Mouse (Mus musculus): Measurements from ENCODE around the gene Usp22. TPM values are rescaled to one million over a fixed set of nuclear protein-coding genes. Genes with fewer than 3 reads are reported as not detected.
"Not testable (repeated sequence)": the region's sequence is repeated elsewhere in the genome, so short reads cannot be mapped to it uniquely, and the experiment has no call there.

Gene Usp22
- polyA plus RNA-seq, 3 experiments from 2014 or later = 6.9 to 14.7 (median 9.7) TPM

GRCm38 (mm10) chr11:61190776-61191175, 15.9 kb upstream of the Usp22 start:
- no peak for ATAC-seq

- ATAC-seq = no peak
These were observed 9.0 kb upstream of the Usp22 start for GRCm38 (mm10) chr11:61183820-61184219.

GRCm38 (mm10) chr11:61181624-61182023, 6.8 kb upstream of the Usp22 start:
- no peak for ATAC-seq

GRCm38 (mm10) chr11:61180361-61180760, 5.5 kb upstream of the Usp22 start:
- no peak for ATAC-seq

GRCm38 (mm10) chr11:61176321-61176720, 1.5 kb upstream of the Usp22 start:
- no peak for ATAC-seq

GRCm38 (mm10) chr11:61175778-61176177, 923 bp upstream of the Usp22 start:
- ATAC-seq = no peak

GRCm38 (mm10) chr11:61174291-61174820, 499 bp downstream of the Usp22 start:
- ATAC-seq = no peak

- not testable (repeated sequence) for ATAC-seq
These were observed 1.4 kb downstream of the Usp22 start for GRCm38 (mm10) chr11:61173477-61173876.

- ATAC-seq = no peak
These were observed 4.7 kb downstream of the Usp22 start for GRCm38 (mm10) chr11:61170184-61170583.

GRCm38 (mm10) chr11:61164881-61165280, 10.0 kb downstream of the Usp22 start:
- ATAC-seq = no peak

- ATAC-seq = no peak
These were observed 10.5 kb downstream of the Usp22 start for GRCm38 (mm10) chr11:61164366-61164765.

- no peak for ATAC-seq
These were observed 11.5 kb downstream of the Usp22 start for GRCm38 (mm10) chr11:61163341-61163740.

GRCm38 (mm10) chr11:61162776-61163175, 12.1 kb downstream of the Usp22 start:
- no peak for ATAC-seq

GRCm38 (mm10) chr11:61161121-61161520, 13.7 kb downstream of the Usp22 start:
- no peak for ATAC-seq

- no peak for ATAC-seq
These were observed 14.8 kb downstream of the Usp22 start for GRCm38 (mm10) chr11:61159796-61160732.

GRCm38 (mm10) chr11:61158141-61158540, 16.7 kb downstream of the Usp22 start:
- no peak for ATAC-seq

GRCm38 (mm10) chr11:61155727-61156126, 19.1 kb downstream of the Usp22 start:
- ATAC-seq = no peak

GRCm38 (mm10) chr11:61150233-61151001, 24.4 kb downstream of the Usp22 start:
- no peak for ATAC-seq

GRCm38 (mm10) chr11:61147300-61147683, 27.6 kb downstream of the Usp22 start:
- no peak for ATAC-seq

- ATAC-seq = no peak
These were observed 28.1 kb downstream of the Usp22 start for GRCm38 (mm10) chr11:61146645-61147299.

- no peak for ATAC-seq
These were observed 29.3 kb downstream of the Usp22 start for GRCm38 (mm10) chr11:61145551-61145950.

- ATAC-seq = no peak
These were observed 31.0 kb downstream of the Usp22 start for GRCm38 (mm10) chr11:61143564-61144469.
